Mouse (Mus musculus): ENCODE measurements around the gene Gps2.

GRCm38 (mm10) chr11:69880853-69881603 lies 32.7 kb upstream of the Gps2 start, which contains the start of gene Kctd11:
- TF ChIP-seq MYOG (IDR thresholded peaks at IDR 0.05; ENCODE audit: control insufficient read depth, extremely low read depth, insufficient read length), result no peak
- TF ChIP-seq MAX (IDR thresholded peaks at IDR 0.05), result peak; percentile 59
- no peak for TF ChIP-seq CTCF (IDR thresholded peaks at IDR 0.05; ENCODE audit: control insufficient read depth, insufficient read depth, insufficient read length)
- TF ChIP-seq USF1 (IDR thresholded peaks at IDR 0.05; ENCODE audit: low read depth), result no peak
- TF ChIP-seq CEBPB (IDR thresholded peaks at IDR 0.05; ENCODE audit: low read depth), result no peak
